Mouse (Mus musculus): ENCODE measurements around the gene Yes1. TPM values are rescaled to one million over a fixed set of nuclear protein-coding genes. Genes with fewer than 3 reads are reported as not detected.
A peak's percentile ranks its signal among the peaks of the same experiment; 100 is the strongest.
"Not testable (repeated sequence)": the region's sequence is repeated elsewhere in the genome, so short reads cannot be mapped to it uniquely, and the experiment has no call there.

Yes1 gene
- total RNA-seq, 2 experiments from 2014 or later = 13.3 to 14.8 TPM

DNA sequence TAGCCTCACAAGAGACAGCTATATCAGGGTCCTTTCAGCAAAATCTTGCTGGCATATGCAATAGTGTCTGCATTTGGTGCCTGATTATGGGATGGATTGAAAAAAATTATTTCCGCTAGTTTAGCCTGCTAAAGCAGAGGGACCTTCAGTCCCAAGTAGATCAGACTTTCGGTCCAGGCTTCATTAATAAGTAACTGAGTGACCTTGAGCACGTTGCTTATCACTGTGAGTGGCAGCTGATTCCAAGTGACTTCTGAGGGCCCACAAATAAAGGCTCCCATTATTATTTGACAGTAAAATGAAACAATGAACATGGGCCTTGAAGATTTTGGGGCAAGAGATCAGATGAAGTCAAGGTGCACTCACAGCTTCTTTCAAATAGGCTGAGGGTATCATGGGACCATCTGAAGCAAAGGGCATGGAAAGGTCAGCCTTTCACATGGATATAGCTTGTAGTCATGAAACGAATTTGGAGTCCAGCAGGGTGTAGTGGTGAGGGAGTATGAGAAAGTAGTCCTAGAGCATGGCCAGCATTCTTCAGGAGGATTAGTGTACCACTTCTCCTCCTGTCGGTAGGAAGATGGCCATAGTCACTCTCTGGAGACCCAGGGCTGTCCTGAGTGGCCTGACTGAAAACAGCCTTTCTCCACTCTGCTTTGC is 86.4 kb downstream of the Yes1 start:
- no peak for DNase-seq (ENCODE audit: extremely low spot score in 1 of 2, low spot score in 1 of 2)

DNA sequence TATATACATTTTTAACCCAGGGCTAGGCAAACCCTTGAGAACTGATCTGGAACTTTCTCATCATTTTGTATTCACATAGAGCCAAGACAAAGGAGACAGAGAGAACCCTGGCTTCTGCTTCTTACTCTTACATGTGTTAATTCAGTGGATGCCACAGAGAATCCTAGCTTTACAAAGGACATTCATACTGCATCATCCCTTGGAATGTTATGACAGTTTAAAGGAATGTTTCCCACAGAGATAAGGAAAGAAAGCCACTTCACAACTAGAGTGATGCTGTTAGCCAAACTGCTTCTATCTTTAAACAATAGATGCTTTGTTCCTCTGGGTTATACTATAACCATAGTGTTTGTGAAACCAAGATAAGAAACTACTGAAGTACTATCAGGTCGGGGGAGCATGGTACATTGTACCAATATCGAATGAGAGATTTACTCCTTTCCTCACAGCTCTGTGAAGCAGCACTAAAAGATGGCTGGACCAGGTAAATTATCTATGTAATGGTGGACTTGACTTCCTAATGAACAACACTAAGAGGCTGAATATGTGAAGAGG is 95.3 kb downstream of the Yes1 start:
- DNase-seq (ENCODE audit: extremely low spot score in 1 of 2, low spot score in 1 of 2) = no peak

DNA sequence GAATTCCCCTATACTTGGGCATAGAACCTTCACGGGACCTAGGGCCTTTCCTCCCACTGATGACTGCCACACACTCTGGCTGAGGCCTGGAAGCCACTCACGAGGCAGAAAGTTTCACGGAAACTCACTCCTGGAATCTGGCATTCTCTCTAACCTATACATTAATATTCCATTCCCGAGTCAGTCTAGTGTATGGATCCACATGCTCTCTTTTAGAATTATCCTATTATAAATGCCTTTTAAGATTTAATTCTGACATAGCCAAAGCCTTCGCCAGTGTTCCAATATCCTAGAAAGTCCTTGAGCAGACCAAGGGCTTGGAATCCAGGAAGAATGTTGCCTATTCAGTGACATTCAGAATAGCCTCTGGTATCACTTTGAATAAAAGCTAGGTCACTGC is 100.5 kb downstream of the Yes1 start:
- DNase-seq (ENCODE audit: extremely low spot score in 1 of 2, low spot score in 1 of 2) = no peak

DNA sequence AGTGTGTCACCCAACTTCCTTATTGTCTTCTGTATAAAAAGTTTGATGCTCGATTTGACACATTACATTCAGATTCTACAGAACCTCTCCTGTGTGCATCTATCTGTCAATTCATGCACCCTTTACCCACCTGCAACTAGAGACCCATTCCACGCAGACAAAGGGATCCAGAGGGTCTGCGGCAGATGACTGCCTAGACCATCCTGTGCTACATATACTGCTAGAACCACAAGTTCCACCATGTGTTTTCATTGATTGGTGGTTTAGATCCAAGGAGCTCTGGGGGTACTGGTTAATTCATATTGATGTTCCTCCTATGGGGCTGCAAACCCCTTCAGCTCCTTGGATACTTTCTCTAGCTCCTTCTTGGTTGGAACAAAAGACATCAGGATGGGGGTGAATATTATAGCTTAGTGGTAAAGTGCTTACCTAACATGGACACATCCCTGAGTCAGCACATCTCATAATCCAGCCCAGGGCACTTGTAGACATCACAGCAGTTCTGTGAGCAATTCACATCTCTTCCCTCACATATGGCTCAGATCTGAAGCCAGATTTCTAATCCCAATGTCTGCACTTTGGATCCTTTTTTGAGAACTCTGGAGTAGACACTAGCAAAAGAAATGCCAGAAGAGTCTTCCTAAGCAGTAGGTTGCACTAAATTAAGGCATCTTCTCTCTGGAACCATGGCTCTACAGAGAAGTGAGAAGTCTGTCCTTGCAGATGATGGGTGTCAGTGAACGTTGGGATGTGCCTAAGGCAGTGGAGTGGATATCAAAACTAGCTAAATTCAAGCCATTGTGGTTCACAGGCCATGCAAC is 101.5 kb downstream of the Yes1 start:
- no peak for DNase-seq (ENCODE audit: extremely low spot score in 1 of 2, low spot score in 1 of 2)

DNA sequence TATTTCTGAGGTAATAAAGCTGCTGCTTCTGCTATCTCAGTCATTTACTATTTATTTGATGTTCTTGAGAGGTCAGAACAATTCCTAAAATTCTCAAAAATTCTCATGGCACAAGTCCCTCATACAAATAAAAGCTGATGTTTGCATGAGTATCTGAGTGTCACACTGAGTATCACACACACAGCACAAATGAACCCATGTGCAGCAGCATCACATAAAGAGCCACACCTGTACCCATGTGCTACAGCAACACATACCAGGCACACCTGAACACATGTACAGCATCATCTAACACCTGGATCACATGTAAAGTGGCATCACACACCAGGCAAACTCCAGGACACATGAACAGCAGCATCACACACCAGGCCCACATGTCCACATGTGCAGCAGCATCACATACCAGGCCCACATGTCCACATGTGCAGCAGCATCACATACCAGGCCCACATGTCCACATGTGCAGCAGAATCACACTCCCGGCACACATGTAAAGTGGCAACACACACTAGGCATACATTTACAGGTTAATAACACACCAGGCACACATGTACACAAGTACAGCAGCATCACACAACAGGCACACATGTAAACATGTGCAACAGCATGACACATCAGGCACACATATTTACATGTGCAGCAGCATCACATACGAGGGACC is 102.2 kb downstream of the Yes1 start:
- DNase-seq (ENCODE audit: extremely low spot score in 1 of 2, low spot score in 1 of 2) = no peak

DNA sequence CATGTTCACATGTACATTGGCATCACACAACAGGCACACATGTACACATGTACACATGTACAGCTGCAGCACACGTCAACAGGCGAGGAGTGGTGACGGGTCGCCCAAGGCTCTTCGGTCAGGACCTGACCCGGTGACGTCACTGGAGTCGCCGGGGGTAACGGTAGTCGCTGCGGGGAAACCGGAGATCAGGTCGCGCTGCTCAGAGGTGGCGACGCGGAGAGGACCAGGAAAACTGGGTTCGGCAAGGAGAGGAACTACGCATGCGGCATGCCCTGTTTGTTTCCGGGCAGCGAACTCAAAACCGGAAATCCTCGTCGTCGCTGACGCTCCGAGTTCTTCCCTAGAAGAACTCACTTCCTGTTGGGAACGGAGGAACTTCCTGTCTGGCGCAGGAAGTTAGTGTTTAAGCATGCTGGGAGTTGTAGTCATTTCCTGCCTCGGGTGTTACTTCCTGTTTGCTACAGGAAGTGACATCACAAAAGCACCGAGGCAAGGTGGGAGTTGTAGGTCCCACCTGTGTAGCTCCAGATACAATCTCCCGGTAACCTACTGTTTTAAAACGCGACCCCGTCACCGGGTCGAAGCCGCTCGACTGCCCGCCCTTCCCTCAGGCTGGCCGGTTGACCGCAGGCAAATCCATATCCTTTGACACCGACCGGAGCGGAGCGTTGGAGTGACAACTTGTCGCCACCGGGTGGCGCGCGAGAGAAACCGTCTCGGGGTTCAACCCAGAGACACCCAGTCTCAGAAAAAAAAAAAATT is 102.9 kb downstream of the Yes1 start:
- peak; percentile 85 to 90 for DNase-seq (ENCODE audit: extremely low spot score in 1 of 2, low spot score in 1 of 2)

DNA sequence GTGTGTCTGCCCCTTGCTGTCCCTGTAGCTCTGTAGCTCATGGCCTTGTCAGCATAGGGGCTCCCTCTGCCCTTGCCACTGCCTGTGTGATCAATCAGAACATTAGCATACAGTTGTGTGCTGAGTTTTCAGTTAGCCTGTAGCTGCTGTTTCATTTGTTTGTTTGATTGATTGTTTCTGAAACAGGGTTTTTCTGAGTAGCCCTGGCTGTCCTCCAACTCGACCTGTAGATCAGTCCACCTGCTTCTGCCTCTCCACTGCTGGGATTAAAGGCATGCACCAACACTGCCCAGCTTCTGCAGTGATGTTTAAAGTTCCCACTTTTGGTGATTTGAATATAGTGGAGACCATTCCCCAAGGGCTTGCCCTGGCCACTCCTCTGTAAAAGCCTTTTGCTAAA is 106.8 kb downstream of the Yes1 start:
- DNase-seq (ENCODE audit: extremely low spot score in 1 of 2, low spot score in 1 of 2) = no peak

DNA sequence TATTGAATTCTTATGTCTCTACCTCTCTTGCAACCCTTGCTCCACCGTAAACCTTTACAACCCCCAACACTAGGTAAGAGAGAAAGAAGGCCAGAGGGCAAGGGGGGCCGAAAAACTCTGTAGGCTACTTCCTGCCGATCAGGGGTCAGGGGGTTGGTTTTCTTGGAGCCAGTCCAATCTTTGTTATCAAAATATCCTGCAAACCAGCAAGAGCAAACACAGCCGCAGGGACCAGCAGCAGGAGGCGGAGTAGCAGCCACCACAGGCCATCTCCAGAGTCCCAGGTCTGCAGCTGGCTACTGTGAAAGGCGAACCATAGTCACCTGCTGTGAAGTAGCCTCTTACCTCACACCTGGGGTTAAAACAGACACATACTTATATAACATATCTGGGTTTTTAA is 107.9 kb downstream of the Yes1 start:
- no peak for DNase-seq (ENCODE audit: extremely low spot score in 1 of 2, low spot score in 1 of 2)

DNA sequence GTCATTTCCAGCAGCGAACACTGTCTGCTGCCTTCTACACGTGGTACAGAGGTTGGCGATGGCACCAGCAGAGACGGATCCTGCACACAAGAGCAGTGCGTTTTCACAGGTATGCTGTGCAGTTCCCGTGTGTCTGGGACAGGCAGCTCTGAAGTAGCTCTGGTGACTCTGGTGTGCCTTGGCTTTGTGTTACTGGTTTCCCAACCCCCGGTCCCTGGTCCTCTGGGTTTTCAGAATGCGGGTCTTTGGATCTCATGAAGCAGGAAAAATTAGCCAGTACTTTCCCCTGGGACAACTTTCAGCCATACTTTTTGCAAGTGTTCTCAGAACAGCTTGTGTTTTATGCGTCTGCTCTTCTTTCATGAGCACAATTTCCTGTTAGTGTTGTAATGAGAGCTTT is 109.4 kb downstream of the Yes1 start:
- no peak for DNase-seq (ENCODE audit: extremely low spot score in 1 of 2, low spot score in 1 of 2)

DNA sequence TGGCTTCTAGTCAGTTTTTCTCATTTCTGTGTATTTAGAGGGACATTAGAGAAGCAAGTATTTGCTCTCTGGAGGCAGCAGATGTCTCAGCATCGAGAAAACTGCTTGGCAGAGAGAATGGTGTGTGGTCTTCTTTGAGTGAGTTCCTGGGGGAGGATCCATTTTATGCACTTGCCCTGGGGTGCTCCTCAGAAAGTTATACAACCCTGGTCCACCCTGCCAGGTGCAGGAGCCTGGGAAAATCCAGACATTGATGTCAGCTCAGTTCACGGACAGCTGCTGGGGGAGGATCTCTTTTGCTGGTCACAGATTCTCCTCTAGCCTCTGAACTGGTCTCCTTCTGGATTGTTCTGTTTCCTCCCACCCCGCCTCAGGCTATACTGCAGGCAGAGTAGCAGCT is 110.3 kb downstream of the Yes1 start:
- DNase-seq (ENCODE audit: extremely low spot score in 1 of 2, low spot score in 1 of 2) = no peak

DNA sequence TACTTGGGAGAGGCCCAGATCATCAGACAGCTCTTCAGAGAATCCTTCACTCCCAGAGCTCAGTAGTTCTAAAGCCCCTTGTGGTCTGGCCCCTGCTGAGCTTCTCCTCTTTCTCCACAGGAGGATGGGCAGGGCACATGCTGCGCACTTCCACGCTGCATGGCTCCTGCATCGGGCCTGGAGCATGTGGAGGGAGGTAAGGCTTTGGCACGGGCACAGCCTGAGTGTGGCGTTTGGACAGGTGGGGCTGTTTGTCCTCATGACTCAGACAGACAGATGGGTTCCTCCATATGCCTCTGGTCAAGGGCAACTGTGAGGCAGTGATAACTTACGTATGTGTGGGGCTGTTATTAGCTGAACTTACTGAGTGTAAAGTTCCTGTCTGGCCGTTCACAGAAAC is 111.3 kb downstream of the Yes1 start:
- DNase-seq (ENCODE audit: extremely low spot score in 1 of 2, low spot score in 1 of 2) = no peak

DNA sequence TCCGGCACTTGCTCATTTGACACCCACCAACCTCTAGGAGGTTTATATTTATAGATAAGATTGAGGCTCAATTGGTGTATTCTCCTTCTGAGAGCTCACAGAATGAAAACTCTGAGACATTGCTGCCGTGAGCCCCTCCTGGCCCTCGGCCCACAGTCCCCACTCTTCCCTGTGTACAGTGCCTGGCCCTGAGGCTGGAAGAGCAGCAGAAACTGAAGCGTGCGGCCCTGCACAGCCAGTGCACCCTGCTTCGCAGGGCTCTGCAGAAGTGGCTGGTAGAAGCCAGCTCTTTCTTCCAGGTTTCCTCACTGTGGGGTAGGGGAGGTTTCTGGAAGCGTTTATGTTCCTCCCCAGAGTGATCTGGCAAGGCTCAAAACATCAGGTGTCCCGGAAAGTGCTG is 111.7 kb downstream of the Yes1 start:
- DNase-seq (ENCODE audit: extremely low spot score in 1 of 2, low spot score in 1 of 2) = not testable (repeated sequence)

DNA sequence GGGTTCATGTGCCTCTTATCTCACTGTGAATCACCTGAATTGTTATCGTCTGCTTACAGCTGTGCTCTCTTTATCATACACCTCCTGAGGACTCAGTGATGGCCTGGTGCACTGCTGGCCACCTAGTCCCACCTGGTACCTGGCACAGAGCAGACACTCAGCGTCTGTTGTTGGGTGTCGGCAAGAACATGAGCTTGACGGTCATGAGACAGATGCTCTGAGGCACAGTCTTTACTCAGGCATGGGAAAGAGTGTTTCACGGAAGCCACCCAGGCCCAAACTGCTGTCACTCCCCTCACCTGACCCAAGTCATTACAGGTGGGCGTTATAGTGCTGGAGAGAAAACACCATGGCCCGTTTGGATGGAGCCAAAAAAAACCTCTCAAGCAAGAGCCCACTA is 113.0 kb downstream of the Yes1 start:
- DNase-seq (ENCODE audit: extremely low spot score in 1 of 2, low spot score in 1 of 2) = no peak

DNA sequence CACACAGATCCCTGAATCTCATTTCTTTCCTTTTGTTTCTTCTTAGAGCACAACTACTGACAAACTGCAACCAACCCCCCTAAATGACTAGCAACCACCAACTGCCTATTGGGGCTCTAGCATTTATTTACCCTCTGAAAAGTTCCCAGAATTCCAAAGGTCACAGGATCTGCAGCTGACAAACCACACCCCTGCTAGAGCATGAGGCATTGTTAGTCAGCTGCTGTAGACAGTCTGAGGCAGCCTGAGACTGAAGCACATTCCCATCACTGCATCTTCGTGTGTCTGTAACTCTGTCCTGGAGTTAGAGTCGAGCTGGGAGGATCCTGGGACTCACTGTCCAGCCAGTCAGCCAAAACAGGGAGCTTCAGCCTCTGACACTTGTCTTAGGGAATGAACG is 114.4 kb downstream of the Yes1 start:
- DNase-seq (ENCODE audit: extremely low spot score in 1 of 2, low spot score in 1 of 2) = not testable (repeated sequence)

DNA sequence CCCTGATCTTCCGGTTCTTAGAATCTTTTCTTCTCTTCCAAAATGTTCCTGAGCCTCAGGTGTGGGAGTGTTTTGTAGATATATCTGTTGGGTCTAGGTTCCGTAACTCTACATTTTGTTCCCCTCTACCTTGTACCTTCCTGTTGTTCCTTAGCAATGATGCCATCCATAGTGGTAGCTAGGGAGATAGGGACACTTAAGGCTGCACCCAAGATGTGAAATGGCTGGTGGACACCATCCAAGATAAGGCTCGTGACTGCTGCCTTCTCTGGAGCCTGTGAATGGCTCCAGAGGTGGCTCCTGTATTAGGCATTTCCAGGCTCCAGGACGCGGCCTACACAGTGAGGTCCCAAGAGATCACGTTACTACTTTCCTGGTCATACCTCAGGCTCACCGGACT is 117.3 kb downstream of the Yes1 start:
- no peak for DNase-seq (ENCODE audit: extremely low spot score in 1 of 2, low spot score in 1 of 2)

DNA sequence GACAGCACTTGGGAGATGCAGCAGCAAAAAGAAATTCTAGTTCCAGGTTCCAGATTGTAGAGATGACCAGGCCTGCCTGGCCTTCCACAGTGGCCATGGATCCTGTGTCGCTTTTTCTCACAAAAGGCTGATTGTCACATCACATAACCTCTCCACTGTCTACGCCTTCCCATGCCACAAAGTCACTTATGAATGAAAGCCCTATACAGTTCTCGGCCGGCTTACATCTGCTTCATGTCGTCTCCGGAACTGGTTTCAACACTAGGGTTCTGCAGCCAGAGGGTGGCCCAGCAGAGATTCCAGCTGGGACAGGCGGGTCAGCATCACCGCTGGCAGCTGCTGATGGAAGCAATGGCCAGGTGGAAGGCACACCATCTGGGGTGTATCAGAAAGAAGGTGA is 117.9 kb downstream of the Yes1 start:
- no peak for DNase-seq (ENCODE audit: extremely low spot score in 1 of 2, low spot score in 1 of 2)

DNA sequence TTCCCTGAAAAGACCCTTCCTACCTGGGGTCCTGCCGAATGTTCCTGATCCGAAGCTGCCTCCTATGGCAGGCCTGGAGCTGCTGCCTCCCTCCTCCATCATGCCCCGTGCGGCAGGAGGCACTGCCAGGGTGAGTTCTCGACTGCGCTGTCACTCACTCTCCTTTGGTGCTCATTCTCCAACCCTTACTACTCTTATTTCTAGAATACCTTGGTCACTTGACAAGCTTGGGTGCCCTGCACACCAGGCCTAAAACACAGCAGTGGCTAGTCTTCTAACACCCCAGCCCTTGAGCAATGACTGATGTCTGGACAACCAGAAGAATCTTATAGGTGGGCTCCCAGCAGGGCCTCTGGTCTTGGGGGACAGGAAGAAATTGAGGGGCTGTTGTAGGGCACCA is 122.9 kb downstream of the Yes1 start:
- not testable (repeated sequence) for DNase-seq (ENCODE audit: extremely low spot score in 1 of 2, low spot score in 1 of 2)

DNA sequence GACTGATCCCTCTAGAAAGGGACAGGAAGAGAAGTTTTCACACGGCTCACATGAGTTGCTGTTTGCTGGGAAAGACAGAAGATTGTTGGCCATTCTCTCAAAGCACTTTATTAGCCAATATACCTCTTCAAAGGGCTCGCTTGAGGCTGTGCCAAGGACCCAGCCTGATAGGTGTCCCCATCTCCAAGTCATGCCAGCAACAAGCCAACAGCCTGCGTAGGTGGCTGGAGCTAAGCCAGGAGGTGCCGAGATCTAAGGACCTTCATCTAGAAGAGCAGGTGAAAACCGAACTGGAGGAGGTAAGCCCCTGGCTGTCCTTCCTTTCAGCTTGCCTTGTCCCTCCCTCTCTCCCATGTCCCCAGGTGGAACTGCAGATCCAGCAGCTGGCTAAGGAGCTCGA is 124.8 kb downstream of the Yes1 start:
- no peak for DNase-seq (ENCODE audit: extremely low spot score in 1 of 2, low spot score in 1 of 2)
